Mouse (Mus musculus) ES-Bruce4 (cell line): ENCODE data around the gene Slc30a2. TPM values are rescaled to one million over a fixed set of nuclear protein-coding genes. Genes with fewer than 3 reads are reported as not detected.
A peak's percentile ranks its signal among the peaks of the same experiment; 100 is the strongest.

Experiments
- H3K27ac ChIP-seq: 2 replicates; pipeline ENCODE4 v1.5.1; 2012; ENCODE audit warnings: low read length, inconsistent platforms; ENCODE audit not compliant: insufficient read depth
- H3K27me3 ChIP-seq: 2 replicates; pipeline ENCODE4 v1.6.1; 2012; ENCODE audit warnings: mild to moderate bottlenecking, low read length, inconsistent platforms; ENCODE audit not compliant: control insufficient read depth, poor library complexity, insufficient read depth, severe bottlenecking
- H3K36me3 ChIP-seq: 2 replicates; pipeline ENCODE4 v1.6.1; 2012; ENCODE audit warnings: inconsistent platforms, mild to moderate bottlenecking, low read length, moderate library complexity; ENCODE audit not compliant: control insufficient read depth, poor library complexity, insufficient read depth, severe bottlenecking
- H3K4me1 ChIP-seq: one replicate; pipeline ENCODE4 v1.8.1; 2011; ENCODE audit warnings: low read length; ENCODE audit not compliant: control insufficient read depth, insufficient read depth
- H3K4me3 ChIP-seq: 2 replicates; pipeline ENCODE4 v1.5.1; 2011; ENCODE audit warnings: low read depth, mild to moderate bottlenecking, low read length
- H3K9ac ChIP-seq: 2 replicates; pipeline ENCODE4 v1.6.1; 2012; ENCODE audit warnings: low read depth, mild to moderate bottlenecking, inconsistent platforms; ENCODE audit not compliant: poor library complexity, severe bottlenecking
- H3K9me3 ChIP-seq: replicated peaks from 2 replicates; pipeline ENCODE4 v1.6.1; 2012; ENCODE audit warnings: mild to moderate bottlenecking, low read length, inconsistent platforms; ENCODE audit not compliant: control insufficient read depth, poor library complexity, insufficient read depth, severe bottlenecking
- CTCF ChIP-seq: IDR thresholded peaks from one replicate; pipeline ENCODE4 v1.8.1; 2011; ENCODE audit warnings: low read depth, low read length
- EP300 ChIP-seq: IDR thresholded peaks from 2 replicates; pipeline ENCODE4 v1.6.1; 2011; ENCODE audit warnings: low read depth, low read length; ENCODE audit not compliant: insufficient read depth
- POLR2A ChIP-seq: IDR thresholded peaks from one replicate; pipeline ENCODE4 v1.8.1; 2011; ENCODE audit warnings: low read length; ENCODE audit not compliant: insufficient read depth
- polyA plus RNA-seq: library from polyadenylated mRNA; stranded (reverse); fragments of >200 nt; gene quantifications from 2 replicates; pipeline ENCODE4 v1.2.4, GENCODE M21; 2011; ENCODE audit warnings: low read depth; ENCODE audit not compliant: missing spikeins, insufficient read depth, insufficient read length

The Slc30a2 gene
- polyA plus RNA-seq, 1 experiment: 4.9 TPM

DNA sequence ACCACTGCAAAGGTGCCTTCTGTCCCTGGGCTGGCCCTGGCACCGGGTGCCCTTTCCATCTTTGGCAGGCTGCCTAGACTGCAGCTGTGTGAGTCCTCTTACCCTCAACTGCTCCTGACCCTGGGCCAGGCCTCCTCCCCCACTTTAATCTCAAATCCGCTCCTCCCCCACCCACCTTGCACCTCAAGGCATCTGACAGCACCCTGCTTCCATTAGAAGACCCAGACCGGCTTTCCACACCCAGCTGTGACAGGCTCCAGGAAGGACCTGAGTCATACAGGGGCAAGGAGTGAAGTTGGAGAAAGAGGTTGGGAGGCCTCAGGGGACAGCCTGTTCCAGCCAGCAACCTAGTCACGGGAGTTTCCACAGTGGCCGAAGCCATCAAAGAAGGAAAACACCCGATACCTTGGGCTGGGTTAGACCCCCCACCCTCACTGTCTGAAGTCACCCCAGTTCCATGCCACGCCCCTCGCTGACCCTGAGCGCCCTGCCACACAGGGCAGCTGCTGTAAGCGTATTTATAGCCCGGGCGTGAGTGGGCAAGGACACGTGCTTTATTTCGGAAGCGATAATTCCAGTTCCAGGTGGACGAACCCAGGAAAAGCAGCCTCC, 13.0 kb downstream of the Slc30a2 start:
- H3K9me3 ChIP-seq: no peaks in the 10 kb centered on the region
- TF ChIP-seq EP300: no peak
- TF ChIP-seq CTCF: no peak
- no peak for TF ChIP-seq POLR2A
- no peak overlapping the region for H3K27ac ChIP-seq
- no peak overlapping the region for H3K4me3 ChIP-seq
- no peaks in the 10 kb centered on the region for H3K36me3 ChIP-seq
- no peaks in the 10 kb centered on the region for H3K27me3 ChIP-seq
- no peak overlapping the region for H3K9ac ChIP-seq
- H3K4me1 ChIP-seq: peaks cover 11% of the 10 kb centered on the region

GRCm38 (mm10) chr4:134356591-134357460, 13.8 kb downstream of the Slc30a2 start:
- Histone ChIP-seq H3K9ac (no peak overlapping the region), H3K4me3 (no peak overlapping the region), H3K36me3 (no peaks in the 10 kb centered on the region), H3K27me3 (no peaks in the 10 kb centered on the region), H3K27ac (no peak overlapping the region), H3K4me1 (peaks cover 6% of the 10 kb centered on the region), H3K9me3 (no peaks in the 10 kb centered on the region)
- TF ChIP-seq CTCF: peak; percentile 84
- TF ChIP-seq EP300: no peak
- no peak for TF ChIP-seq POLR2A

DNA sequence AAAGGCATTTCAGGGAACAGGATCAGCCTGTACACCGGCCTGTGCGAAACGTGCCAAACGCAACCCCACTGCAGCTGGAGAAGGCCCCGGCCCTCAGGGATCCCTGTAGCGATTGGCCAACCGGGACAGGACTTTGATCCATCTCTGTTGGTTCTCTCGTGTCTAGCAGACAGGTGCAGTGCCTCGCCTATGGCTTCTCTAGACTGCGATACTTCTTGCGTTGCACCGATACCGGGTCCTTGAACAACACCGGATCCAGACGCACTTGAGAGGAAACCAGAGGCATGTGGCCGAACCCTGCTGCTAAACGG, 14.4 kb downstream of the Slc30a2 start:
- no peaks in the 10 kb centered on the region for H3K27me3 ChIP-seq

DNA sequence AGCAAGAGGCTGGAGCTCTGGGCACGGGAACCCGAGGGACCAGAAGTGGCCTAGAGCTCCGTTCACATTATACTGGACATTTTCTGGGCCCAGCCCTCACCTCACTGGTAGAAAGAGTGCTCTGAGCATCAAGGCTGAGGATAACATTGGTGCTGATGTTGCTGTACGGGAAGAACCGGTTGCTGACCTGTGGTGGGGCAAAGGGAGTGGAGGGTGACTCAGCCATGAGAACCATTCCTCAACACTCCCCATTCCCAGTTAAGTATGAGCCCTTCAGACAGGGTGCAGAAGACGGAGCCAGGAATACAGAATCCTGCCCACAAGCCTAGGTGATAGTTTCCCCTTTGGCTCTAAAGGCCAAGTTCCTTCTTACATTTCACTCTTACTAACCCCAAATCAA, 16.7 kb downstream of the Slc30a2 start:
- H3K27me3 ChIP-seq: no peaks in the 10 kb centered on the region

More for the DNA sequence above, 14.4 kb downstream of the Slc30a2 start:
- H3K9ac ChIP-seq: no peak overlapping the region
- H3K4me1 ChIP-seq: peaks cover 6% of the 10 kb centered on the region
- no peaks in the 10 kb centered on the region for H3K36me3 ChIP-seq
- no peaks in the 10 kb centered on the region for H3K9me3 ChIP-seq
- no peak overlapping the region for H3K4me3 ChIP-seq
- H3K27ac ChIP-seq: no peak overlapping the region
- TF ChIP-seq EP300: no peak
- TF ChIP-seq CTCF: no peak
- no peak for TF ChIP-seq POLR2A

GRCm38 (mm10) chr4:134361215-134361614, 18.2 kb downstream of the Slc30a2 start:
- H3K4me3 ChIP-seq: no peak overlapping the region
- H3K9ac ChIP-seq: no peak overlapping the region
- H3K27me3 ChIP-seq: no peaks in the 10 kb centered on the region
- no peaks in the 10 kb centered on the region for H3K9me3 ChIP-seq
- H3K4me1 ChIP-seq: peaks cover 6% of the 10 kb centered on the region
- H3K36me3 ChIP-seq: no peaks in the 10 kb centered on the region
- TF ChIP-seq CTCF (no peak), EP300 (no peak), POLR2A (no peak)
- no peak overlapping the region for H3K27ac ChIP-seq

More for the DNA sequence above, 16.7 kb downstream of the Slc30a2 start:
- Histone ChIP-seq H3K9me3 (no peaks in the 10 kb centered on the region), H3K4me1 (peaks cover 6% of the 10 kb centered on the region), H3K36me3 (no peaks in the 10 kb centered on the region), H3K9ac (no peak overlapping the region), H3K27ac (no peak overlapping the region), H3K4me3 (no peak overlapping the region)
- TF ChIP-seq POLR2A (no peak), CTCF (no peak), EP300 (no peak)

GRCm38 (mm10) chr4:134362124-134362523, 19.1 kb downstream of the Slc30a2 start:
- Histone ChIP-seq H3K4me1 (peaks cover 4% of the 10 kb centered on the region), H3K36me3 (no peaks in the 10 kb centered on the region), H3K9ac (no peak overlapping the region), H3K9me3 (no peaks in the 10 kb centered on the region), H3K27me3 (no peaks in the 10 kb centered on the region), H3K27ac (no peak overlapping the region), H3K4me3 (no peak overlapping the region)
- TF ChIP-seq EP300: no peak
- TF ChIP-seq CTCF: no peak
- TF ChIP-seq POLR2A: no peak
